Mouse (Mus musculus): Measurements from ENCODE around the gene Aldh16a1. TPM values are rescaled to one million over a fixed set of nuclear protein-coding genes. Genes with fewer than 3 reads are reported as not detected.
A peak's percentile ranks its signal among the peaks of the same experiment; 100 is the strongest.

Gene Aldh16a1
- 10 to 100 TPM; 12.7 to 15.1 TPM for total RNA-seq (2021)
- long read RNA-seq, experiment 1, transcript Aldh16a1-206 (17 exons, 3,537 nt) = major isoform, 7 of 8 reads
- long read RNA-seq, experiment 1, partial matches to known transcripts = 0 of 8 reads
- long read RNA-seq, experiment 1, other reads (novel, unspliced or antisense) = 1 of 8 reads
- long read RNA-seq, experiment 2, transcript Aldh16a1-206 (17 exons, 3,537 nt) = major isoform, 7 of 11 reads
- long read RNA-seq, experiment 2, partial matches to known transcripts = 2 of 11 reads
- long read RNA-seq, experiment 2, other reads (novel, unspliced or antisense) = 1 of 11 reads

DNA sequence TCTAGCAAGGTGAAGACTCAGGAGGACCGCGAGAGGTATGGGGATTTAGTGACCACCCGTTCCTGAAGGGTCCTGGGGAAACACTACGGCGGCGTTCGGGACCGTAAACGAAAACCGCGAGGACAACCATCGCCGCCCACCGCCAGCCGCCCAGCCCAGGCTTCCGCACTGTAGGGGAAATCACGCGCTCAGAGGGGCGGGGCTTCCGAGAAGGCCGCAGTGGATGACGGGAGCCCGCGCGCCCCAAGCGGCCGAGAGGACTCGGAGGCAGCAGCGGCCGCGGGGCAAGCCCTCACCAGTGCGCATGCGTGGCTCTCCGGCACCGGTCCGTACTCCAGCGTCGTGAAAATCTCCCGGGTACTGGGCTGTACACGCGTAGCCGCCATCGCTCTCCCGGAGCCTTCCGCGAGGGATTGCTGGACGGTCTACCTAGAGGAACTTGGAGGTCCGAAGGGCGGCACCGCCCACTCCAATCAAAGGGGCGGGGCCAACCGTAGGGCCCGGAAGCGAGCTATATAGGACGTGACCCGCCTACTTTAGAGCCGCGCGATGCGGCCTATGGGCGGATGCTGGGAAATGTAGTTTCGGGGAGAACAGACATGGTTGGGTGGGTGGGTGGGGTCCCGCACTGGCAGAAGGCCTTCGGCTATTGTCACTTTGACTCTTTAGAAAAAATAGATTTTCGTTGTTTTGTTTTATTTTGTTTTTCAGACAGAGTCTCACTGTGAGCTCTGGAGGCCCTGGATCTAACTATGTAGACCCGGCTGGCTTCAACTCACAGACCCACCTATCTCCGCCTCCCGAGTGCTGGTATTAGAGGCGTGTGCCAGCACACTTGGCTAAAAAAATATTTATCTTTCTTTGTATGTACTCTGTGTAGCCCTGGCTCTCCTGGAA lies at the start of gene Aldh16a1, which contains the start of gene Pih1d1:
Gene Aldh16a1 (minus strand): TSS at position 489 of the 897 bp plus-strand sequence.
Gene Pih1d1 (plus strand): TSS at position 208 of the 897 bp plus-strand sequence.
- peak; percentile 96 to 99 for DNase-seq (ENCODE audit: low spot score in 2 of 2)

DNA sequence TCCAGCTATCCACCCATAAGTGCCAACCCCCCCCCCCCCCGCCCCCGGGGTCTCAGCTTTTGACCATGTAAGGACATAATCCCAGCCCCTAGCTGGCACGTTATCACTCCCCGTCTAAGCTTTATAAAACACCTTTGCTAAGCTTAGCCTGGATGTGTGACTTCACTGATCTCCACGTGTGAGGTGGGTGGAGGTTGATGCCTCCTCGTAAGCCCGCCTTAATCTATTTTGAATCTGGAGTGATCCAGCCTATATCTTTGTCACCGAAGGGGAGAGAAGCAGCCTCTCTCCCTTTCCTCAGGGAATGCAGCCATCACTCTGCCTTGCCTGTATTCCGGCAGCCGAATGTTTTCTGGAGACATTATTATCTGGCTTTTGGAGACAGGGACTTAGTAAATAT lies 48.3 kb upstream of the Aldh16a1 start:
- no peak for DNase-seq (ENCODE audit: low spot score in 2 of 2)

DNA sequence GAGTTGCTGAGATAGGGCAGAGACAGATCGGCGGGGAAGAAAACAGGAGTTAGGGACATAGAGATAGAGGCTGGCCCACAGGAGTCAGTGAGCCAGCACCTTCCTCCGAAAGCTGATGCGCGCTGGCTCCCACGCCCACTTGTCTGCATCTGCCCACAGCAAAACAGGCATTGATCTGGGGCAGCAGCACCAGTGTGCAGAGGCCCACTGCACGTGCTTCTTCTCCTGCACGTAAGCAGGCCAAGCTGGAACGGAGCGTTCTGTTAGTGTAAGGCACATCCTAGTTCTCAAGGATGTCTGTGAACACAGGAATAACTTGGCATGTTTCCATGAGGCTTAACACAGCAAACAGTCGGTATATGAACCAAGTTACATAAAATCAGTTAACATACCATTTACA lies 44.6 kb upstream of the Aldh16a1 start:
- peak in 1 of 2 experiments; percentile 67 for DNase-seq (ENCODE audit: low spot score in 2 of 2)

DNA sequence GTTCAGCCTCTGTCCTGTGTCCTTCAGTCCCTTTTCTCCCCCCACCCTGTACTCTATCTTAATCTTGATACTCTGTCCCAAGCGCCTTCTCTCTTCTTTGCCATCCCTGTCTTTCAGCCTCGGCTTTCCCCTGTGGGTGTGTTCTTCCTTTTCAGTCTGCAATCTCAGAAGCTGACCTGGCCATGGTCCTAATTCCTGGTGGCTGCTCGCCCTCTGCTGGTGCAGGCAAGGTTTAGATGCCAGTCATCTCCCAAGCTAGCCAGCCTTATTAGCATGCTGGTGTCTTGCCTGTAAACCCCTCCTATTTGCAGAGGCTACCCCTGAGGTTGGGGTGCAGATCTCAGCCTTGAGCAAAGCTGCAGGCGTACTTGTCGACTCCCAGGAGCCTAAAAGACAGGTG lies 44.1 kb upstream of the Aldh16a1 start:
- peak; percentile 71 to 75 for DNase-seq (ENCODE audit: low spot score in 2 of 2)

- DNase-seq (ENCODE audit: low spot score in 2 of 2) = no peak
Measured at GRCm38 (mm10) chr7:45196994-45197393, 42.6 kb upstream of the Aldh16a1 start.

DNA sequence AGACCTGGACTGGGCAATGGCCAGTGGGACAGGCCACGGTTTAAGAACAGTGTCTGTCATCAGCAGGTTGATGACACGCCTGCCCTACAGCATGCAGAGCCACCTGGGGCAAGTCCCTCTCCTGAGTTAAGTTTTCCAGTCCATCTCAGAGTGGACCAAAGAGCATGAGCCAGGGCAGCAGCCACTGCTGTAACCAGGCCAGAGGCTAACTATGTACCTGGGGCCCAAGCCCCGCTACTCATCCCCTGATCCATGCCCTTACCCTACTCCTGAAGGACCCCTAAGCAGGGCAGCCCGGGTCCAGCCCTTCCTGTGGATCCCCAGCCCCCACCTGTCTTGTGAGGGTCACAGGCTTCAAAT lies 41.8 kb upstream of the Aldh16a1 start:
- no peak for DNase-seq (ENCODE audit: low spot score in 2 of 2)

DNA sequence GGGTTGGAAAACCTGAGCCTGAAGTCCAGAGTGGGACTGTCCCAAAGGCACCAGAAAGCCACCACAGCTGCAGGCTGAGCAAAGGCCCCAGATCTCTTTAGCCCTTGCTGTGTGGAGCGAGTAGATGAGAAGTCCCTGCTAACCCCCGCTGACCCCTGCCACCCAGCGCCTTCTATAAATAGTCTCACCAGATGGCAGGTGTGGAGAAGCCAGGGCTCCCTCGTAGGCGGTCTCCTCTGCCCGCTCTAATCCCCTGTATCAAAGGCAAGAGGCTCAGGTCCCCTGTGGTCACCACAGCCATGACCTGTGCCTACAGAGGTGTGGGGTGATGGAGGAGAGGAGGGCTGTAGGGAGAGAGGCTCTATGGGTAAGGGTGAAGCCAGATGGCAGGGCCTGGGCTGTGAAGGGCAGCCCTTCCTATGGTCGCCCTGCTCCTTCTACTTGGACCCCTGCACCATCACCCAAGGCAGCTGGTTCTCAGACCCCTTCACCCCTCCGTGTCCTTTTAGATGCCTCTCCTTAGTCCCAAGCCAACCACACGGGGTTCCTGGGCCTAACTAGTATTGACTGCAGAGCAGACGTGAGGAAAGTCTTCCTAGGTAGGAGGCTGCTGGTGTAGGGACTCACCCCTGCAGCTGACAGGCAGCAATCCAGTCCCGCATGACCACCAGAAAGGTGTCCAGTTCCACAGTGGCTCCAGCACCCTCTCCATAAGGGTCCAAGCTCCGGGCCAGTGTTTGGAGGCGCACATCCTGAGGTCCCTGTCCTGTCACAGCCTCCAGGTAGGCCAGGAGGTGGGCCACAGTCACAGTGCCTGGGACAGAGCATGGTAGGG lies 41.2 kb upstream of the Aldh16a1 start:
- no peak for DNase-seq (ENCODE audit: low spot score in 2 of 2)

DNA sequence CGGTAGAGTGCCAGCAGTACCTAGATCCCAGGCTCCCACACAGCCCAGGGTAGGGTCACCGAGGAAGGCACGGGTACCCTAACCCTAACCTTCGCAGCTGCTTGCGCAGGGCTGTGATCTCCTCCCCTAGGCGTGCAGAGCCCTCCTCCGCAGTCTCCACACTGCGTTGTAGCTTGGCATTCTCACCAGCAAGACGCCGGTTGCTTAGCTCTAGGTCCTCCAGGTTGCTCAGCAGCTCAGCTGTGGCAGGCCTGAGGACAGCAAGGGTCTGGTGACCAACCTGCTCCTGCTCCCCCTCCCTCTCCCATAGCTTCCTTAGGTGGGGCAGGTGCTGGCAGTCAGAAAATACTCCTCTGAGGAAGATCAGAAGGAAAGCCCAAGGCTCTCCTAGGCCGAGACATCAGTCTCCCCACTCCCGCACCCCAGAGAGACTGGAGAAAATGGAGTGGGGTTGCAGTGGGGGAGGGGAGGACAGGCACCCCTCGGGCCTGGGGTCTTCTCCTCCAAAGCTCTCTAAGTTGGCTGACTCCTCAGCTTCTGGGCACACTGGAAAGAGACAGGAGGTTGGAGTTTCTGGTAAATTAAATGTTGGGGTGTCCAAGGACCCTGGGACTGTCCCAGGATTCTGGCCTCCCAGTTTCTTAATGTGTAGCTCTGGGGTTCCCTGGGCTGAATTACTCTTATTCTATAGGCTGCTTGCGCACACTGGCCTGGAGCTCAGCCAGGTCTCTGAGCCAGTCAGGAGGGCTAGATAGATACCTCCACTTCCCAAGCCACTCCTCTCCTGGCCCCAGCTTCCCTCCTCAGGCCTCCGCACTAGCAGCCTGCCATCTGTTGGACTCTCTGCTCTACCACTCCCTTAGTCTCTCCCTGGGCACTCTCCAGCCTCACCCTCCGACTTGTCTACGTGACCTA lies 39.7 kb upstream of the Aldh16a1 start:
- DNase-seq (ENCODE audit: low spot score in 2 of 2) = no peak

DNA sequence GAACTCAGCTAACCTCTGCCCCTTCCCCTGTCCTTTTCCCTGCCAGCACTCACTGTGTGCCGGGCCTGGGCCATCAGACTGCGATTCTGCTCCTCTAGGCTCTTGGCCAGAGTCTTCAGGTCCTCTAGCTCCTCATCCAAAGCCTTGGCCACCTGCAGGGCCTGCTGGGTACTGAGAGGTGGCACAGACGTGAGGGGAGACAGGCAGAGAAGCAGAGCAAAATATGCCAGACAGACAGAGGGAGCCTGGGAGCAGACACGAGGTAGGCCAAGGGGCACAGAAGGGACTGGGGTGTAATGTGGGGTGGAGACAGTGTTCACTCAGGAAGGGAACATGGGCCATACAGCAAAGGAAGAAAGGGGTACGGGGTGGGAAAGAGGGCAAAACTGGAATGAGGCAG lies 39.0 kb upstream of the Aldh16a1 start:
- DNase-seq (ENCODE audit: low spot score in 2 of 2) = no peak

GRCm38 (mm10) chr7:45192585-45193310 lies 38.4 kb upstream of the Aldh16a1 start:
- no peak for DNase-seq (ENCODE audit: low spot score in 2 of 2)

- no peak for DNase-seq (ENCODE audit: low spot score in 2 of 2)
Measured at GRCm38 (mm10) chr7:45191803-45192363, 37.5 kb upstream of the Aldh16a1 start.

- DNase-seq (ENCODE audit: low spot score in 2 of 2) = no peak
Measured at GRCm38 (mm10) chr7:45191161-45191560, 36.8 kb upstream of the Aldh16a1 start.

DNA sequence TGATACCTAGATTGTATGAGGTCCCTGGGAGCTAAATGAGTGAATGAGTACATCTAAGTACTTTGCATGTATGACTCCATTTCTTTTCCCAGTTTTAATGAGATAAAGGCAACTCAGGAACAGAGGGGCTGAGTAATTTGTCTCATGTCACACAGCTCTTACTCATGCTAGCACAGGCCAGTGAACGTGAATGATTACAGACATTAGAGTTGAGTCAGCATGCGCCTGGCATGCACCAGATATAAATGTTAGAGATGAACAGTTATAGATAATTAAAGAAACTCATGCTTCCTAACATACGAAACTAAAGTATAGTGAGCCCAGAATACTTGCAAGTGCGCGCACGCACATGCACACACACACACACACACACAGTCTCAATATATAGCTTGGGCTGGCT lies 35.8 kb upstream of the Aldh16a1 start:
- DNase-seq (ENCODE audit: low spot score in 2 of 2) = no peak

DNA sequence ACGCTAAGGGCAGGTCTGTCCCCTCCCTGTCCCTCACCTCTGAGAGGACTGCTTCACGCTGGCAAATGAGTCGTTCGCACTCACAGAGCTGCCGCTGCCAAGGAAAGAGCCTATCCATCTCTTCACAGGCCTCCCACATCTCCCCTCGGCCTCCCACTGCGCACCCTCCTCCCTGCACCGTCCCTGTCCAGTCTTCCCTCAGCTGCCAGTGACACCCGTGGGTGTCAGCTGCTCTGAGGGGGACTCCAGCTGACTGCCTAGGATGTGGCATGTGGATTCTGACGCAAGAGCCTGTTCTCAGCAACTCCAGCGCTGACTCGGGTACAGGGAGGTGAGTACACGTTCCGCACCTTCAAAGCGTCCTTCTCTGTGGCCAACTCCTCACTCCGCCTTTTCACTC lies 35.2 kb upstream of the Aldh16a1 start:
- peak; percentile 63 to 83 for DNase-seq (ENCODE audit: low spot score in 2 of 2)

DNA sequence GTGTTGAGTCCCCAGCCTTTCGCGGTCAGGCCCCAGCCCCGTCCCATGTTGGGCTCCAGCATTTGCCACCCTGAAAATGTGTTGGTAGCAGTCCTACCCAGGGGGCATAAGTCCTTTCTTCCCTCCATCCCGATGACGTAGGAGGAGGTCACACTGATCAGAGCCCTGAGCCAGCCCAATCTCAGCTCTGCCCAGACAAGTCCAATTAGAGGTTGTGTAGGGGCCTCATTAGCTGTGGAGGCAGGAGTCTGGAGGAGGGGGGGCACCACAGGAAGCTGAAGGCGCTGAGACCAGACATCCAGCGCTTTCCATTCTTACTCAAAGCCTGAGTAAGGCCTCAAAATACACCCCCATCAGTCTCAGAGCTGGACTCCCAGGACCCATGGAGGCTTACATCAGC lies 31.5 kb upstream of the Aldh16a1 start:
- no peak for DNase-seq (ENCODE audit: low spot score in 2 of 2)

GRCm38 (mm10) chr7:45183672-45184071 lies 29.3 kb upstream of the Aldh16a1 start:
- no peak for DNase-seq (ENCODE audit: low spot score in 2 of 2)

DNA sequence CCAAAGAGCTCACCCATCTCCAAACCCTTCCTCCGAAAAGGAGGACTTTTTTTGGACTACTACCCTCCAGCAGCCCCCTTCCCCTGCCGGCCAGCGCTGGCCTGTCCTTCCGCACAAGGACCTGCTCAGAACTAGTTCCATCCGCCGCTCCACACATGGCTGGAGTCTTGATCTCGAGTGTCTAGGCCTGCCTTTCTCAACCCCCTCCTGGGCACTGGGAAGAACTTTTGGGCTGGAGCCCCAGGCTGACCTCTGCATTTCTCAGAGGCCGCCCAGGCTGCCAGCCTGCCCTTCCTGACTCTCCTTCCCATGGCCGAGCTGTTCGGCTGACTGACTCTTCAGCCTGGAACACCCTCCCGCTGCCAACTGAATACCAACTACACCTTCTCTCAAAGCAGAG lies 28.2 kb upstream of the Aldh16a1 start:
- DNase-seq (ENCODE audit: low spot score in 2 of 2) = no peak

GRCm38 (mm10) chr7:45182199-45182601 lies 27.8 kb upstream of the Aldh16a1 start:
- peak; percentile 82 to 88 for DNase-seq (ENCODE audit: low spot score in 2 of 2)

GRCm38 (mm10) chr7:45181540-45181939 lies 27.2 kb upstream of the Aldh16a1 start:
- no peak for DNase-seq (ENCODE audit: low spot score in 2 of 2)
